Mouse (Mus musculus) cortical plate, adult 2 months (tissue): ENCODE measurements around the gene Ap1s3.

Source experiments
- CTCF ChIP-seq: fragments of 200-500 bp; IDR thresholded peaks from 2 replicates; pipeline ENCODE4 v1.5.1; 2011; ENCODE audit warnings: mild to moderate bottlenecking, control low read depth, low read length; ENCODE audit not compliant: insufficient read depth; ENCODE audit errors: extremely low read depth
- POLR2A ChIP-seq: fragments of 200-500 bp; IDR thresholded peaks from 2 replicates; pipeline ENCODE4 v1.6.1; 2011; ENCODE audit warnings: mild to moderate bottlenecking, low read length, control low read depth; ENCODE audit not compliant: insufficient read depth; ENCODE audit errors: extremely low read depth

DNA sequence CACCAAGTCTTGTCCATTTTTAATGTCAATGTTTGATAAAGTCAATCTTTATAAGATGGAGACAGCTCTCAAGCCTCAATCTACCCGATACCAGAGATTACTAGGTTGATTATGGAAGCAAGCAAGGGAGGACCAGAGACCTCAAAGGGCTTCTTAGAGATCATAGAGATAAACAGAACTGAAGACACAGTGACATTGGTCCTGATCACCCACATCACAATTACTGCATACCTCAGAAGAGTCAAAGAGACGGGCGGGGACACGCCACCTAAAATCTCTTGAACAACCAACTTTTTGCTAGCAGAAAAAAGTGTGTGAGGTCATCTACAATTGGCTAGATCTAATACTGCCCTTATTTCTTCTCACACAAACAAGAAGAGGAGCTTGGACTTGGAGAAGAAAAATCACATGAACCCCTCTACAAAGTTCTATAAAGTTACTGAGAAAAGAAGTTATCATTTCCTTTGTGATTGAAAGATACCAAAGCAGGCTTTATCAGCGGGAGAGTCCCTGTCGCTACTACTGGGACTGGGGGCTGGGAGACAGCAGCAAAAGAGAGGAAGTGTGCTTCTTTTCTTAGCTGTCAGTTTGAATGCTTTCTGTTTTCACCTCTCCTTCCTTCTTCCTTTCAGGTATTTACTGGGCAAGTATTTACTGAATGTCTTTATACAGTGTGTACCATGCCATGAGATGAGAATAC is 28.2 kb downstream of the Ap1s3 start:
- no peak for TF ChIP-seq CTCF
- no peak for TF ChIP-seq POLR2A
